Mouse (Mus musculus) cerebellum, adult 2 months (tissue): ENCODE results near the gene Eif3i.

Experiments
- CTCF ChIP-seq: fragments of 200-500 bp; IDR thresholded peaks from 2 replicates; pipeline ENCODE4 v1.5.1; 2011; ENCODE audit warnings: low read depth, mild to moderate bottlenecking, control low read depth, low read length, moderate library complexity, borderline replicate concordance; ENCODE audit not compliant: insufficient read depth
- POLR2A ChIP-seq: fragments of 200-500 bp; IDR thresholded peaks from 2 replicates; pipeline ENCODE4 v1.6.1; 2011; ENCODE audit warnings: low read length, control low read depth, borderline replicate concordance; ENCODE audit not compliant: insufficient read depth

DNA sequence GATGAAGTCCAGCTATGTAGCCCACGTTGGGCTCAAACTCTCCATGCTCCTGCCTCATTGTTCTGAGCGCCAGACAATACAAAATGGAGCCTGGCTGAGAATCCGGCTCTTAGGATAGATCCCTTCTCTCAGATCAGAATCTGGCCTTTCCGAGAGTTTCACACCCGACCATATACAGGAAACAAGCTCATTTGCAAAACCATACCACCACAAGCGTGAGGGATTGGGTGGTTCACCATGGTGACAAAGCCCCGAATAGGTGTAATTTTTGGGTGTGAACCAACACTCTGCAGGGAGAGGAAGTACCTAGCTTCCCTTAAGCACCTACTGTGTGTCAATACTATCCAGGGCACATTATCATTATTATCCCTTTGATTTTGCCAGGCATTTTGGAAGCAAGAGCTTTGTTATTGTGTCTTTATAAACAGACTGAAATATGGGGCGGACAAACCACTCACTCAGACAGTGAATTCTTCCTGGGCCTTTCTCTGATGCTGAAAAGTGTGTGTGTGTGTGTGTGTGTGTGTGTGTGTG, 28.8 kb downstream of the Eif3i start:
- TF ChIP-seq CTCF = no peak
- no peak for TF ChIP-seq POLR2A
